Mouse (Mus musculus) ES-E14 (cell line): ENCODE measurements at regions not wholly inside any gene's neighbourhood (a gene's known extent, or its start where the extent isn't known, plus 50 kb on each side); places are given as distances from the start of the nearest gene placed in this dataset.

ENCODE experiments used
- DNase-seq: peaks from one replicate; pipeline ENCODE4 v3.0.0-alpha.2; 2013; ENCODE audit warnings: low read depth, low spot score
- H3K27ac ChIP-seq: 2 replicates; pipeline ENCODE4 v1.5.1; 2012; ENCODE audit warnings: low read depth, mild to moderate bottlenecking, low read length, moderate library complexity, mixed read lengths; ENCODE audit not compliant: poor library complexity, insufficient read depth, severe bottlenecking
- H3K36me3 ChIP-seq: 2 replicates; pipeline ENCODE4 v1.6.1; 2012; ENCODE audit warnings: mild to moderate bottlenecking, low read length, moderate library complexity, mixed read lengths; ENCODE audit not compliant: control insufficient read depth, poor library complexity, insufficient read depth, severe bottlenecking
- H3K4me1 ChIP-seq, 2 experiments: fragments of 150-350 bp in 1 of 2; sonication (generic) in 1 of 2; 2 replicates each; pipeline ENCODE4 v1.6.1; 2012; ENCODE audit warnings: low read length in 2 of 2, mild to moderate bottlenecking in 1 of 2, mixed read lengths in 1 of 2; ENCODE audit not compliant: control insufficient read depth in 2 of 2, insufficient read depth in 2 of 2, poor library complexity in 1 of 2
- H3K4me3 ChIP-seq, 2 experiments: fragments of 150-350 bp in 1 of 2; sonication (generic) in 1 of 2; 2 replicates each; pipeline ENCODE4 v1.5.1; 2012; ENCODE audit warnings: low read length in 2 of 2, low read depth in 1 of 2, mild to moderate bottlenecking in 1 of 2, mixed read lengths in 1 of 2; ENCODE audit not compliant: insufficient read depth in 1 of 2, poor library complexity in 1 of 2, severe bottlenecking in 1 of 2
- H3K9ac ChIP-seq: 2 replicates; pipeline ENCODE4 v1.6.1; 2012; ENCODE audit warnings: low read depth, mild to moderate bottlenecking, low read length, mixed read lengths; ENCODE audit not compliant: poor library complexity, insufficient read depth, severe bottlenecking
- H3K9me3 ChIP-seq: fragments of 150-350 bp; sonication (generic); 2 replicates; pipeline ENCODE4 v1.6.1; 2012; ENCODE audit warnings: low read depth, mild to moderate bottlenecking, low read length; ENCODE audit not compliant: control insufficient read depth, insufficient read depth
- CHD2 ChIP-seq: IDR thresholded peaks from 2 replicates; pipeline ENCODE4 v1.6.1; 2014; ENCODE audit warnings: mild to moderate bottlenecking, low read depth, low read length, inconsistent platforms
- HCFC1 ChIP-seq: IDR thresholded peaks from 2 replicates; pipeline ENCODE4 v1.6.1; 2012; ENCODE audit warnings: low read length, inconsistent platforms, borderline replicate concordance; ENCODE audit not compliant: insufficient read depth
- MAFK ChIP-seq: IDR thresholded peaks from 2 replicates; pipeline ENCODE4 v1.6.1; 2014; ENCODE audit warnings: mild to moderate bottlenecking, low read depth, low read length, inconsistent platforms; ENCODE audit not compliant: insufficient read depth
- ZC3H11A ChIP-seq: IDR thresholded peaks from 2 replicates; pipeline ENCODE4 v1.6.1; 2012; ENCODE audit warnings: low read depth, mild to moderate bottlenecking, inconsistent platforms, low read length, borderline replicate concordance
- ZNF384 ChIP-seq: IDR thresholded peaks from 2 replicates; pipeline ENCODE4 v1.6.1; 2012; ENCODE audit warnings: low read depth, low read length, inconsistent platforms
- in situ Hi-C, 2 experiments: fragments of 600-800 bp; cut with MboI; formaldehyde crosslinking; loops; one replicate each; pipeline ENCODE4 v1.15.1; 2025; ENCODE audit warnings: low sequenced_read_pairs in 2 of 2, inconsistent platforms in 1 of 2; ENCODE audit not compliant: unreplicated experiment in 2 of 2

DNA sequence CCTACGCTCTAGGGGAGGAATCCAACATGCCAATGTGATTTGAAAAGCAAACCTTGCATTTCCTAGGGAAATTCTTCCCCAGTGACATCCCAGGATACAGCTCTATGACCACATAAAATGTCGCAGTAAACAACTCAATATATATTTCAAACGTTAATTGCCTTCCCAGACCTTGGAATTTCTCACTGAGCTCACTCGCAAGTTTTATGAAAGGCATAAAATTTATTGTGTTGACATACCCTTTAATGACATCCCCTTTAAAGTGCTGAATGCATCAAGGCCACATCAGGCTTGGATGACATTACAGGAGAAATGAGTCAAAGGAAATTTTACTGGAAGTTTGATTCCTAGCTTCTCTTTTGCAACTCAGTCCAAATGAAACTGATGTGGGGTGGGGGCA, 337.0 kb downstream of the Rps15a start:
- no peaks in the 10 kb centered on the region for H3K36me3 ChIP-seq
- H3K9me3 ChIP-seq = no peaks in the 10 kb centered on the region
- H3K4me1 ChIP-seq = no peaks in the 10 kb centered on the region
- no peak overlapping the region for H3K27ac ChIP-seq
- TF ChIP-seq HCFC1 (no peak), ZC3H11A (no peak), MAFK (no peak), ZNF384 (no peak), CHD2 (no peak)
- in situ Hi-C loops = no loop called here
- DNase-seq = no peak
- H3K4me3 ChIP-seq = no peak overlapping the region
- no peak overlapping the region for H3K9ac ChIP-seq

DNA sequence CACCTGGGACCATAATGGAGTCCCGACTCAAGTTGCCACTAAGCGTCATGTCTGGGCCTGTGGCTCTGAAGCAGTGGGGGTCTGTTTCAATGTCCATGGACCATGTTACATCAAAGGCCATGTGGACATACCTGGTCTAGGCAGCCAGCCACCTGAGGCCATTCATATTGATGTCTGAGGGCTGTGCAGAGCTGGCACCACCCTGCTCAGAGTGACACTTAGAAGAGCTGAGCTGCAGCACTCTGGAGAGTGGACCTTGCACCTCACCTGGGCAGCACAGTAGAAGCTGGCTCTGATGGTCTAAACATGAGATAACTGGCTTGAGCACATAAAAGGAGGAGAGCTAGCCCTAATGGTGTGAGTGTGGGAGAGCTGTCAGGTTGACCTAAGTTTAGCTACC, 338.1 kb downstream of the Rps15a start:
- TF ChIP-seq MAFK (no peak), ZNF384 (no peak), CHD2 (no peak), ZC3H11A (no peak), HCFC1 (no peak)
- no peaks in the 10 kb centered on the region for H3K36me3 ChIP-seq
- no peak overlapping the region for H3K4me3 ChIP-seq
- H3K9me3 ChIP-seq = no peaks in the 10 kb centered on the region
- no peak overlapping the region for H3K27ac ChIP-seq
- H3K4me1 ChIP-seq = no peaks in the 10 kb centered on the region
- no peak for DNase-seq
- in situ Hi-C loops = no loop called here
- no peak overlapping the region for H3K9ac ChIP-seq

DNA sequence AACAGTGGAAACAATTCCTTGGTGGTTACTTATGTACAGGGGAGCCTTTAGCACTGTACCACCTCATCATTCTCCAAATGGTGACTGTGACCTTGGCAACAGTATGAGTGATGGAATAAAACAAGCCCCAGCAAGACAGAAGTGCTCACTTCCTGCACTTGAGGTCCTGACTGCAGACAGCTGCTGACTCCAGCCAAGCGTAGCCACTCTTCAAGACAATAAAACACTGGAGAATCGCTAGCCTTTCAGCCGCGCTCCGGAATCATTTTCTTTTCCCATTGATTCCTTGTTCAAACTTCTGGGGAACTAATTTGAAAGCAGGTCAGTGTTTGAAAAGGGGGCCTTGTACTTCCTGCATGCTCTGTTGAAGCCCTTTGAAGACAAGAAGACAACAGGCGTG, 344.2 kb downstream of the Rps15a start:
- Histone ChIP-seq H3K9me3 (no peaks in the 10 kb centered on the region), H3K4me3 (no peak overlapping the region), H3K4me1 (no peaks in the 10 kb centered on the region), H3K27ac (no peak overlapping the region), H3K36me3 (no peaks in the 10 kb centered on the region), H3K9ac (no peak overlapping the region)
- in situ Hi-C loops = no loop called here
- no peak for DNase-seq
- TF ChIP-seq CHD2 (no peak), ZC3H11A (no peak), HCFC1 (no peak), MAFK (no peak), ZNF384 (no peak)

DNA sequence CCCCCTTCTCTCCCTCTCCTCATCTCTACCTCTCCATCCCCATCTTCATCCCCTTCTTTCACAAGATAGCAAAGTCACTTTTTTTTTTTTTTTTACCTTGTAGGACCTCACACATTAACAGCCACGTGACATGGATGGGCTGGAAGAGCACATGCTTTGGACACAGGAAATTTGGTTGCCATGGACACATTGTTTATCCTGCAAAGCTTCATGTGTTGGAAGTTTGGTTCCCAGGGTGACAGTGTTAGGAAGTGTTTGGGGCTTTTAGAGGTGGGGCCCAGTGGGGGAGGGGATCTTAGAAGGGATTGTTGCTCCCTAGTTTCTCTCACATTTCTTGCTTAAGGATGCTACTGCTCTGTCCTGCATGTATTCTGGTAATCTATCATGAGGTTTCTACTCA, 356.5 kb downstream of the Rps15a start:
- Histone ChIP-seq H3K9me3 (no peaks in the 10 kb centered on the region), H3K9ac (no peak overlapping the region), H3K36me3 (no peaks in the 10 kb centered on the region), H3K27ac (no peak overlapping the region), H3K4me1 (no peaks in the 10 kb centered on the region), H3K4me3 (no peak overlapping the region)
- no peak for DNase-seq
- TF ChIP-seq ZC3H11A (no peak), HCFC1 (no peak), MAFK (no peak), ZNF384 (no peak), CHD2 (no peak)
- in situ Hi-C loops = no loop called here

DNA sequence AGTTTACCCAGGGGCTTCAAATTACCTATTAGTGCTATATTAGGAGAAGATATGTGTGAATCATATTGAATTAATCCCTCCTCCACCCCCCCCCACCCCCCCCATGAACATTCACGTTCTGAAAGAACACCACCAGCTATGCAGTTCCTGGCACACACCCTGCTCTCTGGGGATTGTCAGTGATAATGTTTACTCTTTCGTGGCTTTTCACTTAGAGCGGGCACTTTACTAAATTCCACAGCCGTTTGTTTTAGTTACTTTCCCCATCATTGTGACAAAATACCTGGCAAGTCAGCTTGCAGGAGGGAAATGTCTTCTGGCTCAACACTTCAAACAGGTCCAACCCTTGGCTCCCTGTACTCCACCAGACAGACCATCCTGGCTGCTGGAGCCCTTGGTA, 359.0 kb downstream of the Rps15a start:
- H3K4me3 ChIP-seq = no peak overlapping the region
- TF ChIP-seq ZC3H11A (no peak), HCFC1 (no peak), CHD2 (no peak), ZNF384 (no peak), MAFK (no peak)
- H3K9me3 ChIP-seq = no peaks in the 10 kb centered on the region
- in situ Hi-C loops = no loop called here
- no peak for DNase-seq
- H3K27ac ChIP-seq = no peak overlapping the region
- H3K36me3 ChIP-seq = no peaks in the 10 kb centered on the region
- H3K9ac ChIP-seq = no peak overlapping the region
- H3K4me1 ChIP-seq = peaks cover 0 to 2% of the 10 kb centered on the region in 2 experiments; a peak in 1 of 4 replicates
